Mouse (Mus musculus) thymus, adult 2 months (tissue): ENCODE data around the gene Crybg3.

Source experiments
- CTCF ChIP-seq: fragments of 200-500 bp; IDR thresholded peaks from 2 replicates; pipeline ENCODE4 v1.5.1; 2012; ENCODE audit warnings: mild to moderate bottlenecking, control low read depth, low read length, moderate library complexity, borderline replicate concordance; ENCODE audit not compliant: control insufficient read depth, poor library complexity, insufficient read depth; ENCODE audit errors: extremely low read depth
- POLR2A ChIP-seq: fragments of 200-500 bp; IDR thresholded peaks from 2 replicates; pipeline ENCODE4 v1.6.1; 2012; ENCODE audit warnings: mild to moderate bottlenecking, low read length, control low read depth, moderate library complexity; ENCODE audit not compliant: control insufficient read depth, poor library complexity, insufficient read depth; ENCODE audit errors: extremely low read depth

GRCm38 (mm10) chr16:59526939-59527338 lies 73.8 kb downstream of the Crybg3 start:
- TF ChIP-seq CTCF, result no peak
- no peak for TF ChIP-seq POLR2A
